Mouse (Mus musculus): ENCODE results near the gene Spsb3. TPM values are rescaled to one million over a fixed set of nuclear protein-coding genes. Genes with fewer than 3 reads are reported as not detected.

The Spsb3 gene
- total RNA-seq, 2 experiments from 2014 or later: 58.6 to 63.3 TPM

- TF ChIP-seq CTCF (IDR thresholded peaks at IDR 0.05): no peak
- no peak overlapping the region for H3K4me3 ChIP-seq
- DNase-seq (ENCODE audit: extremely low spot score in 1 of 2, low spot score in 2 of 2): no peak
- no peak overlapping the region for H3K27ac ChIP-seq
- intact Hi-C loops (cut with DNase I): no loop called here
Observed at GRCm38 (mm10) chr17:24877336-24878116, 8.9 kb upstream of the Spsb3 start.

GRCm38 (mm10) chr17:24878117-24878397, 8.4 kb upstream of the Spsb3 start:
- TF ChIP-seq CTCF (IDR thresholded peaks at IDR 0.05): no peak
- Histone ChIP-seq H3K27ac (no peak overlapping the region), H3K4me3 (no peak overlapping the region)
- intact Hi-C loops (cut with DNase I): no loop called here
- DNase-seq (ENCODE audit: extremely low spot score in 1 of 2, low spot score in 2 of 2): no peak

GRCm38 (mm10) chr17:24878531-24878930, 7.9 kb upstream of the Spsb3 start:
- DNase-seq (ENCODE audit: extremely low spot score in 1 of 2, low spot score in 2 of 2): no peak
- no peak for TF ChIP-seq CTCF (IDR thresholded peaks at IDR 0.05)
- no peak overlapping the region for H3K4me3 ChIP-seq
- intact Hi-C loops (cut with DNase I): no loop called here
- H3K27ac ChIP-seq: no peak overlapping the region

- no peak for DNase-seq (ENCODE audit: extremely low spot score in 1 of 2, low spot score in 2 of 2)
- Histone ChIP-seq H3K27ac (no peak overlapping the region), H3K4me3 (no peak overlapping the region)
- intact Hi-C loops (cut with DNase I): loop anchor here (5.0 kb wide), 1 partner anchor 135 kb away; no protein-coding TSS in a partner anchor
- TF ChIP-seq CTCF (IDR thresholded peaks at IDR 0.05): peak; percentile 57
Observed at GRCm38 (mm10) chr17:24881738-24882440, 4.6 kb upstream of the Spsb3 start.

GRCm38 (mm10) chr17:24884391-24884790, 2.1 kb upstream of the Spsb3 start:
- intact Hi-C loops (cut with DNase I): loop anchor here (5.0 kb wide), 1 partner anchor 137 kb away; no protein-coding TSS in a partner anchor
- no peak overlapping the region for H3K27ac ChIP-seq
- H3K4me3 ChIP-seq: no peak overlapping the region
- no peak for DNase-seq (ENCODE audit: extremely low spot score in 1 of 2, low spot score in 2 of 2)
- no peak for TF ChIP-seq CTCF (IDR thresholded peaks at IDR 0.05)

GRCm38 (mm10) chr17:24885356-24886133, 898 bp upstream of the Spsb3 start:
- no peak for TF ChIP-seq CTCF (IDR thresholded peaks at IDR 0.05)
- Histone ChIP-seq H3K27ac (peak overlapping the region; percentile 1; the same call in 1 of the 2 replicates), H3K4me3 (peak overlapping the region; percentile 65)
- peak in 1 of 2 experiments; percentile 24 for DNase-seq (ENCODE audit: extremely low spot score in 1 of 2, low spot score in 2 of 2)
- intact Hi-C loops (cut with DNase I): no loop called here

GRCm38 (mm10) chr17:24886932-24887271, 459 bp downstream of the Spsb3 start:
- no peak for TF ChIP-seq CTCF (IDR thresholded peaks at IDR 0.05)
- intact Hi-C loops (cut with DNase I): no loop called here
- peak overlapping the region; percentile 96 for H3K27ac ChIP-seq
- no peak for DNase-seq (ENCODE audit: extremely low spot score in 1 of 2, low spot score in 2 of 2)
- peak overlapping the region; percentile 82 for H3K4me3 ChIP-seq

- intact Hi-C loops (cut with DNase I): no loop called here
- Histone ChIP-seq H3K4me3 (peak overlapping the region; percentile 82), H3K27ac (peak overlapping the region; percentile 96)
- TF ChIP-seq CTCF (IDR thresholded peaks at IDR 0.05): no peak
- peak in 1 of 2 experiments; percentile 20 for DNase-seq (ENCODE audit: extremely low spot score in 1 of 2, low spot score in 2 of 2)
Observed at GRCm38 (mm10) chr17:24887291-24888080, 1.0 kb downstream of the Spsb3 start.

GRCm38 (mm10) chr17:24888862-24889261, 2.4 kb downstream of the Spsb3 start:
- no peak for TF ChIP-seq CTCF (IDR thresholded peaks at IDR 0.05)
- intact Hi-C loops (cut with DNase I): no loop called here
- Histone ChIP-seq H3K4me3 (no peak overlapping the region), H3K27ac (no peak overlapping the region)
- DNase-seq (ENCODE audit: extremely low spot score in 1 of 2, low spot score in 2 of 2): no peak

- intact Hi-C loops (cut with DNase I): no loop called here
- Histone ChIP-seq H3K27ac (no peak overlapping the region), H3K4me3 (no peak overlapping the region)
- DNase-seq (ENCODE audit: extremely low spot score in 1 of 2, low spot score in 2 of 2): peak in 1 of 2 experiments; percentile 14
- TF ChIP-seq CTCF (IDR thresholded peaks at IDR 0.05): no peak
Observed at GRCm38 (mm10) chr17:24890151-24891092, 4.0 kb downstream of the Spsb3 start.

Data from left cerebral cortex, adult 2 months (tissue).